Mouse (Mus musculus) stomach, embryonic 16.5 days (tissue): ENCODE measurements around the gene Cdk13. TPM values are rescaled to one million over a fixed set of nuclear protein-coding genes. Genes with fewer than 3 reads are reported as not detected.

Experiments used
- ATAC-seq: fragments of 200-750 bp; cut with Nextera tagmentation; 2 replicates; pipeline ENCODE4 v1.8.0; 2017; ENCODE audit warnings: moderate number of reproducible peaks, moderate TSS enrichment; ENCODE audit not compliant: insufficient read depth, low FRiP score
- H3K27ac ChIP-seq: fragments of 300-500 bp; sonication (generic); 2 replicates; pipeline ENCODE4 v1.5.1; 2014; ENCODE audit warnings: low read length
- H3K27me3 ChIP-seq: fragments of 300-500 bp; sonication (generic); 2 replicates; pipeline ENCODE4 v1.6.1; 2014; ENCODE audit warnings: low read length, control low read depth, mixed read lengths; ENCODE audit not compliant: control insufficient read depth, insufficient read depth
- H3K36me3 ChIP-seq: fragments of 300-500 bp; sonication (generic); 2 replicates; pipeline ENCODE4 v1.6.1; 2014; ENCODE audit warnings: low read length; ENCODE audit not compliant: control insufficient read depth, insufficient read depth
- H3K4me1 ChIP-seq: fragments of 300-500 bp; sonication (generic); 2 replicates; pipeline ENCODE4 v1.6.1; 2014; ENCODE audit warnings: low read length, control low read depth, mixed read lengths; ENCODE audit not compliant: control insufficient read depth, insufficient read depth
- H3K4me2 ChIP-seq: fragments of 300-500 bp; sonication (generic); 2 replicates; pipeline ENCODE4 v1.6.1; 2014; ENCODE audit warnings: low read depth, low read length, mixed read lengths
- H3K4me3 ChIP-seq: fragments of 300-500 bp; sonication (generic); replicated peaks from 2 replicates; pipeline ENCODE4 v1.5.1; 2014; ENCODE audit warnings: mild to moderate bottlenecking, low read length
- H3K9ac ChIP-seq: fragments of 300-500 bp; sonication (generic); 2 replicates; pipeline ENCODE4 v1.6.1; 2014; ENCODE audit warnings: low read length
- H3K9me3 ChIP-seq: fragments of 300-500 bp; sonication (generic); replicated peaks from 2 replicates; pipeline ENCODE4 v1.6.1; 2016; ENCODE audit warnings: low read length, control low read depth; ENCODE audit not compliant: control insufficient read depth
- WGBS: fragments of 180-500 bp; shearing (Covaris S2); extraction: QIAGEN DNeasy Blood & Tissue Kit; methylation state at CpG from one replicate; pipeline ENCODE4 v1.1.7; 2014; 5-methylcytosine and 5-hydroxymethylcytosine counted together
- polyA plus RNA-seq: library from polyadenylated mRNA; unstranded; fragments of >200 nt; fragmentation: Nextera tagmentation; extraction: Ambion mirVana; gene quantifications from 2 replicates; pipeline ENCODE4 v1.2.1, GENCODE M21; 2015

Gene Cdk13
- polyA plus RNA-seq, 1 experiment from 2014 or later = 12.9 TPM

GRCm38 (mm10) chr13:17705188-17705826 lies 99.6 kb downstream of the Cdk13 start:
- H3K27me3 ChIP-seq = no peaks in the 10 kb centered on the region
- no peak overlapping the region for H3K9ac ChIP-seq
- H3K27ac ChIP-seq = no peak overlapping the region
- H3K4me2 ChIP-seq = no peak overlapping the region
- WGBS = 64% methylated on average over 6 of the region's 6 CpGs
- no peak overlapping the region for H3K4me3 ChIP-seq
- H3K36me3 ChIP-seq = no peaks in the 10 kb centered on the region
- no peaks in the 10 kb centered on the region for H3K4me1 ChIP-seq
- H3K9me3 ChIP-seq = no peaks in the 10 kb centered on the region
- no peak for ATAC-seq

- Histone ChIP-seq H3K36me3 (no peaks in the 10 kb centered on the region), H3K4me2 (no peak overlapping the region), H3K4me3 (no peak overlapping the region), H3K4me1 (no peaks in the 10 kb centered on the region), H3K9ac (no peak overlapping the region), H3K27me3 (no peaks in the 10 kb centered on the region), H3K27ac (no peak overlapping the region), H3K9me3 (no peaks in the 10 kb centered on the region)
- ATAC-seq = no peak
Measured at GRCm38 (mm10) chr13:17702311-17702710, 102.6 kb downstream of the Cdk13 start.

DNA sequence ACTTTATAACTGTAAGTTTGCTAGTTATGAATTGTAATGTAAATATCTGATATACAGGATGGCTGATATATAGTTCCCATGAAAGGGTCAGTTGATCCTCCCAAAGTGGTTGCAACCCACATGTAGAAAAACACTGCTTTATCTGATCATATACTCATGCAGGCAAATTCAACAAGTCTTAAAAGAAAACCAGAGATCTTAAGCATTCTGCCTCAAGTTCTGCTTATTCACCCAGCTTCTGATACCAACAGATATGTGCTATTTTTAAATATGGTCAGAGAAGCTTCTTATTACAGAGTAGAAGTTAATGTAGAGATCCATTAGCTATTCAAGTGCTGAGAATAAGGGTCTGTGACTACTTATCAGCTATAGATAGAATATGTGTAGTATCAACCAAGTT lies 103.6 kb downstream of the Cdk13 start:
- Histone ChIP-seq H3K9ac (no peak overlapping the region), H3K4me3 (no peak overlapping the region), H3K4me1 (no peaks in the 10 kb centered on the region), H3K9me3 (no peaks in the 10 kb centered on the region), H3K36me3 (no peaks in the 10 kb centered on the region), H3K27me3 (no peaks in the 10 kb centered on the region), H3K27ac (no peak overlapping the region), H3K4me2 (no peak overlapping the region)
- no peak for ATAC-seq

DNA sequence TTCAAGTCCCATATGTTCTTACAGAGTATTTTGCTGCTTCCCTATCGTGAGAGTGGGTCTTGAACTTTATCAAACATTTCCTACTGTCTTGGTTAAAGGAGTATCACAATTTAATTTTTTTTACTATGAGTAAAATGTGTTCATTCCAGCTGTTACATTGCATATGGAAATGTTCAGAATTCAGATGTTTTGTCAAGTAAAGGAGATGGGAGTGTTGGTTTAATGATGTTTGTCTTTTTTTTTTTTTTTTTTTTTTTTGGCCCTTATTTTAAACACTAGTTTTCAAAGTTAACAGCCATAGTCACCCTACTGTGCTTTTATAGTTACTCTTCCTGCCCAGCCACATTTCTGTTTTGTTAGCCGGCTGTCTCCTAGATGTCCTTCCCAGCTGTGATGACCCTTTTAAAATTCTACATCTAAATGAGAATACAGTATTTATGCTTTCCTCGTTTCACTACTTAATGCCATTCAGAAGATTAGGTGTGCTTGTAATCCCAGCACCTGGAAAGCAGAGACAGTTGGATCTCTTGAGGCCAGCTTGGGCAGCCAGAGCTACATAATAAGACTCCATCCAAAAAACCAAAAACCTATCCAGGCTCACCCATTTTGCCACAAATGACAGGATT lies 104.7 kb downstream of the Cdk13 start:
- no peak overlapping the region for H3K4me2 ChIP-seq
- H3K36me3 ChIP-seq = no peaks in the 10 kb centered on the region
- no peak overlapping the region for H3K4me3 ChIP-seq
- no peak overlapping the region for H3K27ac ChIP-seq
- 88% methylated on average over 3 of the region's 3 CpGs for WGBS
- H3K4me1 ChIP-seq = no peaks in the 10 kb centered on the region
- no peaks in the 10 kb centered on the region for H3K9me3 ChIP-seq
- ATAC-seq = no peak
- no peak overlapping the region for H3K9ac ChIP-seq
- no peaks in the 10 kb centered on the region for H3K27me3 ChIP-seq

DNA sequence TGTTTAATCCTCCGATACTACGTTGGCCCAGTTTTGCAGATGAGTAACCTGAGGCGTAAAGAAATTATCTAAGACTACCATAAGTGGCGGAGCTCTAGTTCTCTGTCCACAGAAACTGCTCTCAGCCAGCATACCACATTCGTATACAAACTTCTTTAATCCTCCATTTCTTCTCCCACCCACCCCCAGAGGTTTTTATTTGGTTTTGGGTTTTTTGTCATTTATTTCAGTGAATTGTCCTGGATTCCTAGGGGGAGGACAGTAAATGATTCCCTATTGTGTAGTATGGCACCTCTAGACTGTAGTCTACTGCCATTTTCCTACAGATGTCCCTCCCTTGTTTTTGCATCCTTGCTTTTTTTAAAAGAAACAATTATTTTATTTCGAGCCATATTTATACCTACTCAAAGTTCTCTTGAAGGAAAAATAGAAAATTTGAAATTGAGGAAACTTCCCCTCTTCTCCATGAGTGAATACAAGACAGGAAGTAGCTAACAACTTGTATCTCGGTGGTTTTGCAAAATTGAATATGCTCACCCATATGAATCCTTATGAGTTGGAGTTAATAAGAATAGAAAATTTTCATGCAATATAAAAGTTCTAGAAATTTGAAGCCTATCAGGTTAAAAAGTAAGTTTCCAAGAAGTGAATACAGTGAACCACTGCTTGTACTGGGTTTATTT lies 108.9 kb downstream of the Cdk13 start:
- no peak for ATAC-seq
- peak overlapping the region; percentile 97 for H3K9ac ChIP-seq
- peak overlapping the region; percentile 81 for H3K4me2 ChIP-seq
- no peaks in the 10 kb centered on the region for H3K9me3 ChIP-seq
- H3K4me1 ChIP-seq = peaks cover 3% of the 10 kb centered on the region; the same call in 1 of the 2 replicates
- H3K4me3 ChIP-seq = peak overlapping the region; percentile 84
- H3K27ac ChIP-seq = peak overlapping the region; percentile 95
- WGBS = 7% methylated on average over 7 of the region's 7 CpGs
- no peaks in the 10 kb centered on the region for H3K36me3 ChIP-seq
- no peaks in the 10 kb centered on the region for H3K27me3 ChIP-seq

- no peaks in the 10 kb centered on the region for H3K36me3 ChIP-seq
- under 1% methylated on average over 66 of the region's 66 CpGs for WGBS
- peak within 1 kb of the TSS; percentile 81 for H3K4me2 ChIP-seq
- peaks cover 3% of the 10 kb centered on the region for H3K4me1 ChIP-seq
- H3K9ac ChIP-seq = peak within 1 kb of the TSS; percentile 97
- ATAC-seq = peak; percentile 98
- peak within 1 kb of the TSS; percentile 95 for H3K27ac ChIP-seq
- no peaks in the 10 kb centered on the region for H3K9me3 ChIP-seq
- H3K27me3 ChIP-seq = no peaks in the 10 kb centered on the region
- H3K4me3 ChIP-seq = peak within 1 kb of the TSS; percentile 84
Measured at GRCm38 (mm10) chr13:17694911-17695699, 109.8 kb downstream of the Cdk13 start, which contains the start of the genes Mplkip and Sugct. Gene Mplkip, plus strand, starts transcription at chr13:17695192. Gene Sugct, minus strand, starts transcription at chr13:17695553.

DNA sequence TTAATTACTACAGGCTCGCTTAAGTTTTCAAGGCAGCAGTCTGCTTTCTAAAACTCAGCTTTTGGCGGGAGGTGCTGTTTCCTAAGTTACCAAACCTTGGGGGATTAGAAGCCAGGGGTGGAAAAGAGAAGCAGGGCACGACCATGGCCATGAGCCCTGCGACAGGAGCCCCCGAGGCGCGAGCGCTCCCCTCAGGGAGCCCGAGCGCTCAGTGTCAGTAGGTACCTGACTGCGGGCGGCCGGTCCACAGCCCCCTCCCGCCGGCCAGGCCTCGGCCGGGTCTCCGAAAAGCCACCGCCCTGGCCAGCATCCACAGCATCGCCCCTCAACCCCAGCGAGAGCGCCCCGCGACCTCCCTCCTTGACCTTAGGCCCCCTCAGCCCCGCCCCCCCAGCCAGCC lies 110.5 kb downstream of the Cdk13 start:
- H3K4me2 ChIP-seq = peak overlapping the region; percentile 62
- WGBS = under 1% methylated on average over 24 of the region's 25 CpGs
- H3K9ac ChIP-seq = peak overlapping the region; percentile 77
- no peaks in the 10 kb centered on the region for H3K36me3 ChIP-seq
- H3K27ac ChIP-seq = peak overlapping the region; percentile 71
- no peaks in the 10 kb centered on the region for H3K9me3 ChIP-seq
- peak; percentile 65 for ATAC-seq
- H3K27me3 ChIP-seq = no peaks in the 10 kb centered on the region
- H3K4me3 ChIP-seq = peak overlapping the region; percentile 84
- H3K4me1 ChIP-seq = peaks cover 7% of the 10 kb centered on the region

GRCm38 (mm10) chr13:17693816-17694215 lies 111.1 kb downstream of the Cdk13 start:
- H3K4me1 ChIP-seq = peaks cover 7% of the 10 kb centered on the region
- no peaks in the 10 kb centered on the region for H3K36me3 ChIP-seq
- ATAC-seq = no peak
- H3K9me3 ChIP-seq = no peaks in the 10 kb centered on the region
- WGBS = 56% methylated on average over 5 of the region's 5 CpGs
- H3K9ac ChIP-seq = no peak overlapping the region
- H3K4me3 ChIP-seq = peak overlapping the region; percentile 84
- peak overlapping the region; percentile 62 for H3K4me2 ChIP-seq
- no peak overlapping the region for H3K27ac ChIP-seq
- no peaks in the 10 kb centered on the region for H3K27me3 ChIP-seq
